Mouse (Mus musculus) urinary bladder, postnatal 14 days (tissue): ENCODE measurements around the gene Dhx32.
A peak's percentile ranks its signal among the peaks of the same experiment; 100 is the strongest.

Experiments used
- DNase-seq: peaks from one replicate; pipeline ENCODE4 v3.0.0; 2021; ENCODE audit warnings: low spot score

The Dhx32 gene

GRCm38 (mm10) chr7:133782717-133783435 lies at the start of gene Dhx32:
Gene Dhx32 (minus strand): TSS chr7:133782726.
- DNase-seq, result peak; percentile 85

GRCm38 (mm10) chr7:133829579-133829978 lies 47.1 kb upstream of the Dhx32 start:
- DNase-seq, result no peak

- no peak for DNase-seq
Observed at GRCm38 (mm10) chr7:133828514-133828913, 46.0 kb upstream of the Dhx32 start.

- no peak for DNase-seq
Observed at GRCm38 (mm10) chr7:133824579-133824978, 42.1 kb upstream of the Dhx32 start.

- DNase-seq, result no peak
Observed at GRCm38 (mm10) chr7:133823751-133824150, 41.2 kb upstream of the Dhx32 start.

- no peak for DNase-seq
Observed at GRCm38 (mm10) chr7:133813331-133813730, 30.8 kb upstream of the Dhx32 start.

GRCm38 (mm10) chr7:133812927-133813326 lies 30.4 kb upstream of the Dhx32 start:
- no peak for DNase-seq

GRCm38 (mm10) chr7:133805614-133806175 lies 23.2 kb upstream of the Dhx32 start:
- peak; percentile 82 for DNase-seq

- peak; percentile 39 for DNase-seq
Observed at GRCm38 (mm10) chr7:133801823-133802222, 19.3 kb upstream of the Dhx32 start.

GRCm38 (mm10) chr7:133799928-133800327 lies 17.4 kb upstream of the Dhx32 start:
- no peak for DNase-seq

- DNase-seq, result peak; percentile 88
Observed at GRCm38 (mm10) chr7:133794720-133795119, 12.2 kb upstream of the Dhx32 start.

GRCm38 (mm10) chr7:133793248-133794131 lies 11.0 kb upstream of the Dhx32 start:
- DNase-seq, result peak; percentile 46

GRCm38 (mm10) chr7:133792771-133793170 lies 10.2 kb upstream of the Dhx32 start:
- DNase-seq, result no peak

GRCm38 (mm10) chr7:133790608-133791229 lies 8.2 kb upstream of the Dhx32 start:
- no peak for DNase-seq

- DNase-seq, result no peak
Observed at GRCm38 (mm10) chr7:133790171-133790570, 7.6 kb upstream of the Dhx32 start.

GRCm38 (mm10) chr7:133788147-133788546 lies 5.6 kb upstream of the Dhx32 start:
- DNase-seq, result no peak

- no peak for DNase-seq
Observed at GRCm38 (mm10) chr7:133787571-133787970, 5.0 kb upstream of the Dhx32 start.

GRCm38 (mm10) chr7:133781991-133782390 lies 535 bp downstream of the Dhx32 start:
- no peak for DNase-seq

- no peak for DNase-seq
Observed at GRCm38 (mm10) chr7:133781583-133781982, 943 bp downstream of the Dhx32 start.

- DNase-seq, result peak; percentile 89
Observed at GRCm38 (mm10) chr7:133776626-133776996, 5.9 kb downstream of the Dhx32 start, which contains the start of gene Fank1. Gene Fank1 (plus strand): TSS chr7:133776861.

- DNase-seq, result peak; percentile 32
Observed at GRCm38 (mm10) chr7:133775796-133776625, 6.5 kb downstream of the Dhx32 start.
